Mouse (Mus musculus) liver, embryonic 11.5 days (tissue): ENCODE measurements around the gene Tle3. TPM values are rescaled to one million over a fixed set of nuclear protein-coding genes. Genes with fewer than 3 reads are reported as not detected.

Experiments
- ATAC-seq: fragments of 200-750 bp; cut with Nextera tagmentation; replicated peaks from 2 replicates; pipeline ENCODE4 v1.8.0; 2017; ENCODE audit warnings: moderate number of reproducible peaks, mild to moderate bottlenecking, moderate TSS enrichment, moderate library complexity; ENCODE audit not compliant: low FRiP score
- DNase-seq: peaks from one replicate; pipeline ENCODE4 v3.0.0-alpha.2; 2017; ENCODE audit warnings: low spot score
- H3K27ac ChIP-seq: fragments of 300-500 bp; sonication (generic); 2 replicates; pipeline ENCODE4 v1.5.1; 2014; ENCODE audit warnings: mild to moderate bottlenecking, low read depth, low read length, control low read depth
- H3K27me3 ChIP-seq: fragments of 300-500 bp; sonication (generic); replicated peaks from 2 replicates; pipeline ENCODE4 v1.6.1; 2014; ENCODE audit warnings: low read length, mixed read lengths; ENCODE audit not compliant: control insufficient read depth, insufficient read depth
- H3K36me3 ChIP-seq: fragments of 300-500 bp; sonication (generic); 2 replicates; pipeline ENCODE4 v1.6.1; 2014; ENCODE audit warnings: mild to moderate bottlenecking, low read length, moderate library complexity, mixed read lengths; ENCODE audit not compliant: control insufficient read depth, insufficient read depth
- H3K4me1 ChIP-seq: fragments of 300-500 bp; sonication (generic); replicated peaks from 2 replicates; pipeline ENCODE4 v1.6.1; 2014; ENCODE audit warnings: low read length, mixed read lengths; ENCODE audit not compliant: control insufficient read depth, insufficient read depth
- H3K4me2 ChIP-seq: fragments of 300-500 bp; sonication (generic); 2 replicates; pipeline ENCODE4 v1.6.1; 2014; ENCODE audit warnings: mild to moderate bottlenecking, control low read depth, moderate library complexity
- H3K4me3 ChIP-seq: fragments of 300-500 bp; sonication (generic); 2 replicates; pipeline ENCODE4 v1.5.1; 2014; ENCODE audit warnings: low read depth, low read length, control low read depth
- H3K9ac ChIP-seq: fragments of 300-500 bp; sonication (generic); 2 replicates; pipeline ENCODE4 v1.6.1; 2014; ENCODE audit warnings: low read depth, low read length, control low read depth
- H3K9me3 ChIP-seq: fragments of 300-500 bp; sonication (generic); 2 replicates; pipeline ENCODE4 v1.6.1; 2016; ENCODE audit warnings: low read length, inconsistent platforms, mixed read lengths; ENCODE audit not compliant: control insufficient read depth
- WGBS: fragments of 180-500 bp; shearing (Covaris S2); extraction: QIAGEN DNeasy Blood & Tissue Kit; methylation state at CpG from one replicate; pipeline ENCODE4 v1.1.7; 2014; 5-methylcytosine and 5-hydroxymethylcytosine counted together
- polyA plus RNA-seq: library from polyadenylated mRNA; unstranded; fragments of >200 nt; fragmentation: Nextera tagmentation; extraction: Ambion mirVana; gene quantifications from 2 replicates; pipeline ENCODE4 v1.2.1, GENCODE M21; 2014

Gene Tle3
- polyA plus RNA-seq, result 15.0 and 15.8 TPM in 2 replicates

- H3K4me2 ChIP-seq, result peak within 1 kb of the TSS; percentile 95
- DNase-seq, result peak; percentile 94
- H3K27me3 ChIP-seq, result peaks cover 31% of the 10 kb centered on the region
- 0 out of 2 replicates have a peak, but pooled peaks cover 2% of the 10 kb centered on the region for H3K36me3 ChIP-seq
- H3K9me3 ChIP-seq, result no peaks in the 10 kb centered on the region
- H3K9ac ChIP-seq, result peak within 1 kb of the TSS; percentile 82
- peaks cover 55% of the 10 kb centered on the region for H3K4me1 ChIP-seq
- WGBS, result under 1% methylated on average over 35 of the region's 35 CpGs
- peak within 1 kb of the TSS; percentile 79 for H3K27ac ChIP-seq
- H3K4me3 ChIP-seq, result peak within 1 kb of the TSS; percentile 84
- ATAC-seq, result peak; percentile 79
Observed at GRCm38 (mm10) chr9:61371755-61372509, at the start of gene Tle3. Gene Tle3, plus strand, starts transcription at chr9:61372366.

DNA sequence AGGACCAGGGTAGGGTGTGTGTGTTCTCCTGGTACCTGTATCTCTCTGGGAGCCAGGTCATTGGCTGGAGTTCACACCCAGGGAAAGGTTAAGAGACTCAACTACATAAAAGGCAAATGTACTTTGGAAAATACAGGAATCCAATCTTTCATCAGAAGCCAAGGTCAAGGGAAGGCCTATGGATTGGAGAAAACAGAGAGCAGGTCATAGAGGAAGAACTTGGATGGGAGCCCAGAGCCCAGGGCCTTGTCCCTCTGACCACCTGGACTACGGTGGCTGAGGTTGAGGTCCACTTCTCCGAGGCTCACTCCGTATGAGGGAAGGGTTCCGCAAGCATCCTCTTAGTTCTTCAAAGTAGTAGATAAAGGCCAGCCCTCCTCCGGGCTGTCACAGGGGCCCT is 48.9 kb upstream of the Tle3 start:
- 70% methylated on average over 5 of the region's 5 CpGs for WGBS
- DNase-seq (no peak), ATAC-seq (no peak)
- no peak overlapping the region for H3K4me3 ChIP-seq
- H3K27ac ChIP-seq, result no peak overlapping the region
- no peaks in the 10 kb centered on the region for H3K36me3 ChIP-seq
- H3K27me3 ChIP-seq, result peaks cover 65% of the 10 kb centered on the region
- H3K9ac ChIP-seq, result no peak overlapping the region
- H3K4me1 ChIP-seq, result peaks cover 35% of the 10 kb centered on the region
- no peaks in the 10 kb centered on the region for H3K9me3 ChIP-seq
- no peak overlapping the region for H3K4me2 ChIP-seq

GRCm38 (mm10) chr9:61323879-61324278 is 48.3 kb upstream of the Tle3 start:
- H3K9me3 ChIP-seq, result no peaks in the 10 kb centered on the region
- peaks cover 63% of the 10 kb centered on the region for H3K27me3 ChIP-seq
- no peak overlapping the region for H3K4me3 ChIP-seq
- ATAC-seq (no peak), DNase-seq (no peak)
- no peak overlapping the region for H3K9ac ChIP-seq
- H3K4me2 ChIP-seq, result no peak overlapping the region
- no peaks in the 10 kb centered on the region for H3K36me3 ChIP-seq
- no peak overlapping the region for H3K27ac ChIP-seq
- peaks cover 35% of the 10 kb centered on the region for H3K4me1 ChIP-seq
- WGBS, result 60% methylated on average over 3 of the region's 3 CpGs

GRCm38 (mm10) chr9:61324354-61324753 is 47.8 kb upstream of the Tle3 start:
- H3K9ac ChIP-seq, result no peak overlapping the region
- ATAC-seq, result no peak
- no peaks in the 10 kb centered on the region for H3K9me3 ChIP-seq
- H3K4me2 ChIP-seq, result no peak overlapping the region
- H3K36me3 ChIP-seq, result no peaks in the 10 kb centered on the region
- no peak overlapping the region for H3K27ac ChIP-seq
- no peak for DNase-seq
- WGBS, result 24% methylated on average over 12 of the region's 12 CpGs
- peaks cover 35% of the 10 kb centered on the region for H3K4me1 ChIP-seq
- peaks cover 61% of the 10 kb centered on the region for H3K27me3 ChIP-seq
- no peak overlapping the region for H3K4me3 ChIP-seq

DNA sequence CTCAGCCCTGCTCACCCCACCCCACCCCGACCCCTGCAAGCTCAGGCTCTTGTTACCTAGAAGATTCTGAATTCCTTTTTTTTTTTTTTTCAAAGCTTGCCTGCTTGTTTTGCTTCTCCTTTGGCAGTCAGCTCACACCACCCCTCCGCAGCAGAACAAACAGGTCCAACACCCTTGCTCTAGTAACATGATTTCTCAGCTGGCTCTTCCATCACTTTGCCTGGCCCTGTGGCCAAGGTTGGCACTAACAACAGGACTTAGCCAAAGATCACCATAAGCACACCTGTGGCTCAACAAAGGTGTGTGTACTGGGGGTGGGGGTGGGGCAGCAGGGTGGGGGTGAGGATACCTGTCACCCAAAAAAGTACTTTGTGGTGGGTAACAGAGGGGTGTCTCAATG is 47.2 kb upstream of the Tle3 start:
- H3K9ac ChIP-seq, result no peak overlapping the region
- H3K36me3 ChIP-seq, result no peaks in the 10 kb centered on the region
- no peak overlapping the region for H3K4me3 ChIP-seq
- ATAC-seq (no peak), DNase-seq (no peak)
- H3K27me3 ChIP-seq, result peaks cover 57% of the 10 kb centered on the region
- H3K4me1 ChIP-seq, result peaks cover 35% of the 10 kb centered on the region
- WGBS, result 25% methylated on average over 2 of the region's 2 CpGs
- no peak overlapping the region for H3K27ac ChIP-seq
- H3K9me3 ChIP-seq, result no peaks in the 10 kb centered on the region
- no peak overlapping the region for H3K4me2 ChIP-seq

DNA sequence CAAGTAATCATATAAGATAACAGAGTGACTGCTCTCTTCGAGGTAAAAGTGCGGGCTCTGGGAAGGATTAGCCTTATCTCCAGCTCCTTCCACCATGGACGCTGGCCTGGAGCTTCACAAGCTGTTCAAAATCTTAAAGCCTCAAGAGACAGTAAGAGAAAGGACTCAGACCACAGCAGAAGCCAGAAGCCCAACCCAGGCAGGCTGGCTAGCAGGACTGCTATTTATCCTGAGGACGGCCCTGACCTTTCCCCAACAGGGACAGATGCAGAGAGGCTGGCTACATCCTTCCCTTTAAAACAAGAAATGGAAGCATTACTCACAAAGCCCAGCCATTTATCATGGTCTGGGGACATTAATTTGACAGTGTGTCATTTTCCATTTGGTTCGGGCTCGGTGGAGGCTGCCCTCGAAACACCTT is 46.2 kb upstream of the Tle3 start:
- ATAC-seq, result no peak
- DNase-seq, result no peak
- H3K9me3 ChIP-seq, result no peaks in the 10 kb centered on the region
- H3K4me3 ChIP-seq, result no peak overlapping the region
- H3K27me3 ChIP-seq, result peaks cover 57% of the 10 kb centered on the region
- no peak overlapping the region for H3K4me2 ChIP-seq
- no peak overlapping the region for H3K9ac ChIP-seq
- no peaks in the 10 kb centered on the region for H3K36me3 ChIP-seq
- H3K4me1 ChIP-seq, result peaks cover 35% of the 10 kb centered on the region
- H3K27ac ChIP-seq, result no peak overlapping the region
- WGBS, result 20% methylated on average over 7 of the region's 7 CpGs

- Histone ChIP-seq H3K4me3 (no peak overlapping the region), H3K9me3 (no peaks in the 10 kb centered on the region), H3K27me3 (peaks cover 51% of the 10 kb centered on the region), H3K4me1 (peaks cover 35% of the 10 kb centered on the region), H3K27ac (no peak overlapping the region), H3K36me3 (no peaks in the 10 kb centered on the region), H3K9ac (no peak overlapping the region), H3K4me2 (no peak overlapping the region)
- ATAC-seq (no peak), DNase-seq (no peak)
- WGBS, result 68% methylated on average over 8 of the region's 8 CpGs
Observed at GRCm38 (mm10) chr9:61326922-61327321, 45.2 kb upstream of the Tle3 start.

DNA sequence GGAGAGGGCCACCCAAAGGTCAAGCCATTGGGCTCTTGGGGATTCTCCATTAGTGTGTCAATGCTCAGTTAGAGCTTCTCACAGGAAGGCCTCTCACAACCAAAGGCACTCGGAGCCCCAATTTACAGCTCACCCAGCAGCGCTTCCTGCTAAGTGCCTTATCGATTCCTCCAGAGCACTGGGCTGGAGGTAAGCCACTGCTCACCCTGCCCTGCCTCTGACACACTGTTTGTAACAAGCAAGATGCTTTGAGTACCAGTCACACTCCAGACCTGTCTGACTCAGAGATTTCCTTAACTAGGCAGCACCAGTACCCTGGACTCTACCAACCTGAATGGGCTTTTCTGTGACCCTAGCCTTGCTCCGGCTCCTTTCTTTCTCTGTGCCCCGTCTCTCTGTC is 44.0 kb upstream of the Tle3 start:
- DNase-seq, result no peak
- Histone ChIP-seq H3K9me3 (no peaks in the 10 kb centered on the region), H3K27ac (no peak overlapping the region), H3K4me2 (no peak overlapping the region), H3K4me1 (peaks cover 31% of the 10 kb centered on the region), H3K9ac (no peak overlapping the region), H3K4me3 (no peak overlapping the region), H3K36me3 (no peaks in the 10 kb centered on the region), H3K27me3 (peaks cover 48% of the 10 kb centered on the region)
- WGBS, result 53% methylated on average over 5 of the region's 5 CpGs
- no peak for ATAC-seq

DNA sequence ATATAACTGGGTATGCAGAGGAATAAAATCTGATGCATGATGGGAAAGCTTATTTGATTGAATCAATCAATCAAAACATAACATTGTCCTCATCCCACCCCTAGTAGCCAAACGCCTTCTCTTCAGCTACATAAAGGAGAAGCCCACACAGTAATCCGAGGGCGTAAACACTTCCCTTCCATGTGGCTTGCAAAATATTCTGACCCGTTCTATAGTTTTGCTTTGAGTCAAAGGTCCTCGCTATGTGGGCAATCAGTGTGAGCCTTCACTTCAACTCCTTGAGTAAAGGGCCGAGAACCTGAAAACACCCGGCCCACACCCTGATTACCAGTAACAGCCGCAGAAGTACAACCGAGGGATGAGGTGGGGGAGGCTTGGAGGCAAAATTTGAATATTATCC is 41.4 kb upstream of the Tle3 start:
- ATAC-seq (no peak), DNase-seq (no peak)
- Histone ChIP-seq H3K36me3 (no peaks in the 10 kb centered on the region), H3K9ac (no peak overlapping the region), H3K4me1 (peaks cover 11% of the 10 kb centered on the region), H3K27ac (no peak overlapping the region), H3K27me3 (peaks cover 49% of the 10 kb centered on the region), H3K4me3 (no peak overlapping the region), H3K4me2 (no peak overlapping the region), H3K9me3 (no peaks in the 10 kb centered on the region)
- WGBS, result 77% methylated on average over 9 of the region's 9 CpGs
